Mouse (Mus musculus) heart, embryonic 10.5 days (tissue): Measurements from ENCODE around the gene Abcc2. TPM values are rescaled to one million over a fixed set of nuclear protein-coding genes. Genes with fewer than 3 reads are reported as not detected.

Experiments used
- DNase-seq: peaks from one replicate; pipeline ENCODE4 v3.0.0-alpha.2; 2017; ENCODE audit warnings: low spot score
- H3K27ac ChIP-seq: fragments of 300-500 bp; sonication (generic); 2 replicates; pipeline ENCODE4 v1.5.1; 2016; ENCODE audit warnings: mild to moderate bottlenecking
- H3K27me3 ChIP-seq: fragments of 300-500 bp; sonication (generic); 2 replicates; pipeline ENCODE4 v1.6.1; 2016; ENCODE audit warnings: mild to moderate bottlenecking; ENCODE audit not compliant: poor library complexity, insufficient read depth, severe bottlenecking
- H3K36me3 ChIP-seq: fragments of 300-500 bp; sonication (generic); 2 replicates; pipeline ENCODE4 v1.6.1; 2016; ENCODE audit warnings: mild to moderate bottlenecking, moderate library complexity
- H3K4me1 ChIP-seq: fragments of 300-500 bp; sonication (generic); 2 replicates; pipeline ENCODE4 v1.6.1; 2016; ENCODE audit warnings: mild to moderate bottlenecking
- H3K4me3 ChIP-seq: fragments of 300-500 bp; sonication (generic); 2 replicates; pipeline ENCODE4 v1.5.1; 2016; ENCODE audit warnings: mild to moderate bottlenecking, moderate library complexity
- H3K9me3 ChIP-seq: fragments of 300-500 bp; sonication (generic); 2 replicates; pipeline ENCODE4 v1.6.1; 2016; ENCODE audit warnings: mild to moderate bottlenecking, moderate library complexity
- WGBS: fragments of 180-500 bp; shearing (Covaris S2); methylation state at CpG from one replicate; pipeline ENCODE4 v1.1.7; 2016; 5-methylcytosine and 5-hydroxymethylcytosine counted together
- polyA plus RNA-seq: library from polyadenylated mRNA; unstranded; fragments of >200 nt; fragmentation: Nextera tagmentation; extraction: Ambion mirVana; gene quantifications from 2 replicates; pipeline ENCODE4 v1.2.1, GENCODE M21; 2016

Gene Abcc2
- polyA plus RNA-seq, 1 experiment from 2014 or later = 0.31 TPM

DNA sequence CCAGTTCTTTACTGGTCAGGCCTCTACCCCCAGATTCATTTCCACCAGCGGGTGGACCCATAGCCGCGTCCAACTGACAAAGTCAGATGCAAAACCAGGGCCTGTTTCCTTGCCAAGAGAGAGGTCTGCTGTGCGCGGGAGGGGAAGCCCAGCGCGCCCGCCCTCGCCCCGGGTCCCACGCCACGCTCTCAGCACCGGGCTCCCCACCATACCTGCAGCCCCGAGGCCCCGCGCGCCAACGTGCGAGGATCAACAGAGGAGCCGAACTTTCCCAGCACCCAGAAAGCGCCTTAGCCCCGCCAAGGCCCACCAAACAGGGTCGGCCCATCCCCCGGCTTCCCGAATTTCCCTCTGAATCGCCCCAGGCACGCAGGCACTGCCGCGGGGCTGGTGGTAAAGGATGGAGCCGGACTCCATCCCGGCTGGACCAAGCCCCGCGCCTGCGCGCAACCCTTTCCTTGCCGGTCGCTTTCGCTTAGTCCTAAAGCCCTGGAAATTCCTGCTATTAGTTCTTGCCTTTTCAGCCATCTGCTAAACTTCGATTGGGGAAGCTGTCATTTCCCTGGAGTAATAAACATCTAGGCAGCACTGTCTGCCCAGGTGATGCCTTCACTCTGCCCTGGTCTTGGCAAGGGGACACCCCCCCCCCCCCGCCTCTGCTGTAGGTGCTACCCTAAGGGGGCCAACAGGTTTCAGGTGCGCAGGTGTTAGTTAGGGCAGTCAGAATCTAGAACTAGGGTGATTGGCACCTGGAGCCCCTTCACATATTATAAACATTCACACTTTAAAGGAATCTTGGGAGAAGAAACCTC, 97.6 kb downstream of the Abcc2 start:
- WGBS = 1% methylated on average over 40 of the region's 41 CpGs
- H3K9me3 ChIP-seq = peaks cover 2% of the 10 kb centered on the region; the same call in 1 of the 2 replicates
- no peaks in the 10 kb centered on the region for H3K27me3 ChIP-seq
- DNase-seq = peak; percentile 91
- H3K27ac ChIP-seq = peak overlapping the region; percentile 94
- peak overlapping the region; percentile 81 for H3K4me3 ChIP-seq
- peaks cover 7% of the 10 kb centered on the region for H3K36me3 ChIP-seq
- H3K4me1 ChIP-seq = peaks cover 55% of the 10 kb centered on the region

DNA sequence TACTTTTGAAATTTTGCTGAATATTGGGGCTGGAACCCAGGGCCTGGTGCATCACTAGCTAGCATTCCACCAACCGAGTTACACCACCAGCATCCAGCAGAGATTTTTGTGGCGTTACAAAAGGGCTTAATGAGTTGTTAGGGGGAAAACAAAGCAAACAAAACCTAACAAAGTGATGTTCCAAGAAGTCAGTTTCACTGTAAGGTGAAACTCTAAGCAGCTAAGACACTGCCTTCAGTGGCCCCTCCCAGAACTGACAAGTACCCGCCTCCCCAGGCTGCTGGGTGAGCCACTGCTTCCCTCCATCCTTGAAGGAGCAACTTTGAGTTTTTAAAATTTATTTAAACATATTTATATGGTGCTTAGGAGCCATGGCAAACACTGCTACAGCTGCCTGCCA, 98.4 kb downstream of the Abcc2 start:
- Histone ChIP-seq H3K27ac (no peak overlapping the region), H3K4me1 (peaks cover 63% of the 10 kb centered on the region), H3K36me3 (0 out of 2 replicates have a peak, but pooled peaks cover 2% of the 10 kb centered on the region), H3K9me3 (peaks cover 2% of the 10 kb centered on the region; the same call in 1 of the 2 replicates), H3K27me3 (no peaks in the 10 kb centered on the region), H3K4me3 (no peak overlapping the region)
- no peak for DNase-seq
- WGBS = 16% methylated on average over 3 of the region's 3 CpGs

DNA sequence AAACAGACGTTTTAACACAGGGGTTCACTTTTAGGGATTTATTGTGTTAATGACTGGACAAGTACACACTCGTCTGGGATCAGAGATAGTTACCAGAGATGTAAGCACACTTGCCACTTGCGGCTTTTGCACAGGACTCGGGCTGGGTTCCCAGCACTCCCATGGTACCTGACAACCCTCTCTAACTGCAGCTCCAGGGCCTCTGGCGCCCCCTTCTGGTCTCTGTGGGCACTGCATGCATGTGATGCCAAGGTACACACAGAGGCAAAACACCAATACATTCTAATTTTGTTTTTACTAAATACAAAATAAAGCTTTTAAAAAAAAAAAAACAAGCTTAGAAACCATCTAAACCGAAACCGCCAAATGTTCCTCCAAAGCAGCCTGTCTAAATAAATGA, 99.6 kb downstream of the Abcc2 start:
- DNase-seq = no peak
- H3K27me3 ChIP-seq = no peaks in the 10 kb centered on the region
- H3K4me1 ChIP-seq = peaks cover 54% of the 10 kb centered on the region
- no peak overlapping the region for H3K27ac ChIP-seq
- no peak overlapping the region for H3K4me3 ChIP-seq
- 0 out of 2 replicates have a peak, but pooled peaks cover 2% of the 10 kb centered on the region for H3K36me3 ChIP-seq
- 84% methylated on average over 7 of the region's 7 CpGs for WGBS
- H3K9me3 ChIP-seq = peaks cover 2% of the 10 kb centered on the region; the same call in 1 of the 2 replicates

DNA sequence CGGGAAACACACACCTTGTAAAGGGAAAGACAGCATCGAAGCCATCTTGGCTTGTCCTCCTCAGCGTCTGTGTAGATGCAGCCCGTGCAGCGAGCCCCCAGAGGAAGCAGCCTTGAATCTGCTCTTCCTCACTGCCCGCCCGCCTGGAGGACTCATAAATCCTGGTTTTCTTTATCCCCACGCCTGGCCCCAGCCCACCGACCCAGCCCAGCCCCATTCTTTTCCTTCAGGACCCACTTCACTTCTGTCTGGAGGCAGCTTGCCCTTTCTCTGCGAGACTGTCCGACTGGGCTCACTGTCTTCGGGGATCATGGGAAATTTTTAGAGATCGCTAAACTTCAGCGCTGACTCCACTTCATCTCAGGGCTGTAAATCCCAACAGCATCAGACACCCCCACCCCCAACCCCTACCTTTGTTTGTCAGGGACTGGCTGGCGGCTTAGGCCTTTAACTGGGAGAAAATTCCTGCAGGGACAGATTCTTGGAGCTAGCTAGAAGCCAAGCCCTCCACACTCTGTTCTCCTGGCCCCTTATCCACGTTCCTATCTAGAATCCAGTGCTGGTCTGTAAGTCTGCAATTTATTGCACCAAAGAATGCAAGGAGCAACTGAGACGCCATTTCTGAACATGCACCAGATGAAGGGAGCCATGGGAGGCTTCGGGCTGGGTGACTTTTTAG, 101.0 kb downstream of the Abcc2 start:
- no peak for DNase-seq
- peaks cover 2% of the 10 kb centered on the region; the same call in 1 of the 2 replicates for H3K9me3 ChIP-seq
- H3K4me1 ChIP-seq = peaks cover 45% of the 10 kb centered on the region
- peaks cover 5% of the 10 kb centered on the region; the same call in 1 of the 2 replicates for H3K36me3 ChIP-seq
- peak overlapping the region; percentile 75 for H3K27ac ChIP-seq
- H3K4me3 ChIP-seq = peak overlapping the region; percentile 31
- no peaks in the 10 kb centered on the region for H3K27me3 ChIP-seq
- 35% methylated on average over 18 of the region's 18 CpGs for WGBS

DNA sequence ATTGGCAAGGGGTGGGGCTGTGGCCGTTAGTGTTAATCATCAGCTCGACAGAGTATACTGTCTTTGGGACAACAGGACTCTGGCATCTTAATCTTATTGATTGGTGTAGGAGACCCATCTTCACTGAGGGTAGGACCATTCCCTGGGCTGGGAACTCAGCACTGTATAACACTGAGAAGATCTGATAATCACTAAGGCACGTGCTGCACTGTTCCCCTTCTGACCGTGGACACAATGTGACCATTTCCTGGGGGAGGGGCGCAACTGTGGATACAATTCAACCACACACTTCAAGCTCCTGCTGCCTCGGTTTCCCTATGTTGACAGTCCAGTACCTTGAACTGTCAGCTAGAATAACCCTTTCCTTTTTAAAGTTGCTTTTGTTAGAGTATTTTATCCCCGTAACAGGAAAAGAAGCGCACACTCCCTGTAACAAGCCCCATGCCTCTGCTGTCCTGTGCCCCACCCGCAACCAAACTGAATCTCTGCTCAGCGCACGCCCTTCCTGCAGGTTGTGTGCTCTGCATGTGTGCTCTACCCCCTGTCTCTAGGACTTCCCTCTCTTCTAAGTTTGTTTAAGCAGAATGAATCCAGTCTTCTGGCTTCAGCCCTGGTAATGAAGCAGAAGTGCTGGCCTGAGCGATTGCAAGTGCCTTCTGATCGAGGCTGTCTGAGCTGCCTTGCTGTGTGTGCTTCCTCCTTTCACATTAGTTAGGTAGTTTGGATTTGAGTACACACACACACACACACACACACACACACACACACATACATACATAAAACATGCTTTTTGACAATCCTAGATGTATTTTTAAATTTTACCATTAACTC, 102.9 kb downstream of the Abcc2 start:
- no peak for DNase-seq
- Histone ChIP-seq H3K36me3 (peaks cover 7% of the 10 kb centered on the region; the same call in 1 of the 2 replicates), H3K27me3 (no peaks in the 10 kb centered on the region), H3K4me1 (peaks cover 34% of the 10 kb centered on the region), H3K9me3 (peaks cover 2% of the 10 kb centered on the region; the same call in 1 of the 2 replicates), H3K27ac (no peak overlapping the region), H3K4me3 (no peak overlapping the region)
- 66% methylated on average over 13 of the region's 13 CpGs for WGBS

DNA sequence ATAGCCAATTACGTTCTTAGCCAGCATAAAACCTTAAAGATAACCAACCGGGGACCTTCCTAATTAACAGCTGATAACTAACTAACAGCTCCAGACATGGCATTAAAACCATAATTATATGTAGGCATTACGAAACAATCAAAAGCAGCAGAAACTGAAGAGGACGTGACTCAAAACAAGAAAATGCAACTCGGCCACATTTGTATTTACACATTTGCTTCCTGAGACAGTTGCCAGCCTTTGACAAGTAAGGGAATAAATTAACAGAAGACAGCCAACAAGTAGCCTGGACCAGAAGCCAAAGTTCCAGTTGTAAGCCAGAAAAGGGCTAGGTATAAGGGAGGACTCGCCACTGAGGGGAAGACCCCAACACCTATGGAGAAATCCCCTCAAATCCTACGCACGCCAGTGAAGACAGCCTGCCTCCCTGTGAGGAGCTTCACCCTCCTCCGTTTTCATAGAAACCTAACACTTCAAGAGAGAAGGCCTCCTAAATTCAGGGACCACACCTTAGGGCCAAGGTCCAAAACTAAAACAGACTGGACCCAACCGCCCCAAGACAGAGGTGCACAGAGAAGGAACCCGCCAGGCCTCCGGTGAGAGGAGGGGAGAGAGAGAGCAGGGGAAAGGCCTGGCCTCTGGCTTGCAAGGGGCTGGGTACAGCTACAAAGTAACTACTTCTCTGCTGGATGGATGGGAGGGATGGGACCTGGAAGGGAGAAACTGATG, 104.5 kb downstream of the Abcc2 start:
- Histone ChIP-seq H3K36me3 (peaks cover 7% of the 10 kb centered on the region; the same call in 1 of the 2 replicates), H3K27me3 (no peaks in the 10 kb centered on the region), H3K4me1 (peaks cover 30% of the 10 kb centered on the region), H3K27ac (no peak overlapping the region), H3K4me3 (no peak overlapping the region), H3K9me3 (peaks cover 2% of the 10 kb centered on the region; the same call in 1 of the 2 replicates)
- DNase-seq = no peak
- WGBS = 75% methylated on average over 12 of the region's 12 CpGs

DNA sequence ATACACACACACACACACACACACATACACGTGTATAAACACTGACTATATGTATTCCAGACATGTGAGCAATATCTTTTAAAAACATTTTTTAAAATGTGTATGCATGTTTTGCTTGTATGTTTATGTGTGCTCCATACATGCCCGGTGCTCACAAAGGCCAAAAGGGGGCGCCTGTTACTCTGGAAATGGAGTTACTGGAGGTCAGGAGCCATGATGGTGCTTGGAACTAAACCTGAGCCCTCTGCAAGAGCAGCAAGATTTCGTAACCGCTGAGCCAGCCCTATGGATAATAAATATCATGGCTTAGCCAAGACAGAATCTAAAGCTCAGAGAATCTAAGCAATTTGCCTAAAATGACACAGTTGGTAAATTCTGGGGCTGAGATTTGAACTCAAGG, 105.2 kb downstream of the Abcc2 start:
- Histone ChIP-seq H3K36me3 (peaks cover 5% of the 10 kb centered on the region; the same call in 1 of the 2 replicates), H3K4me3 (no peak overlapping the region), H3K27ac (no peak overlapping the region), H3K27me3 (no peaks in the 10 kb centered on the region), H3K4me1 (peaks cover 30% of the 10 kb centered on the region), H3K9me3 (no peaks in the 10 kb centered on the region)
- 81% methylated on average over 5 of the region's 5 CpGs for WGBS
- no peak for DNase-seq

DNA sequence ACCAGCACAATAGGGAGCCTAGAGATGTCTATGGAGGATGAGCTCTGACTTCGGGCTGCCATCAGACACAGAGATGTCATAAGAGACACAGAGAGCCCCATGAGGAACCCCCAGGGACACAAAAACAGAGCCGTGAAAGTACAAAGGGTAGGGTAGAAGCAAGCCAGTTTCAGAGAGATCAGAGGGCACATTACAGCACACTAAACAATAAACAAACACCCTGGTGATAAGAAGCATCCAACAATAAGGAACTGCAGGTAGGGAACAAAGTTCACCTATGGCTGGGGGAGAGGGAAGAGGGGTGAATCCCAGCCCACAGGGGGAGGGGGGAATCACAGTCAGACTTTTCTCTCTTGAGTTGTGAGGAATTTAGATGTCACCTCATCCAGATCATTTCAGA, 105.7 kb downstream of the Abcc2 start:
- no peak for DNase-seq
- Histone ChIP-seq H3K27me3 (no peaks in the 10 kb centered on the region), H3K36me3 (peaks cover 5% of the 10 kb centered on the region; the same call in 1 of the 2 replicates), H3K4me1 (peaks cover 29% of the 10 kb centered on the region), H3K27ac (no peak overlapping the region), H3K4me3 (no peak overlapping the region), H3K9me3 (no peaks in the 10 kb centered on the region)
- WGBS = 72% methylated on average over 2 of the region's 2 CpGs

Other genes with a start within 250 kb of the Abcc2 start
- 0.55 and 2.4 TPM in 2 replicates for gene Nkx2-3, start 169.9 kb upstream of the Abcc2 start, polyA plus RNA-seq
- gene Slc25a28, start 107.3 kb upstream of the Abcc2 start, polyA plus RNA-seq = 9.2 and 13.7 TPM in 2 replicates
- gene Entpd7, start 92.5 kb upstream of the Abcc2 start, polyA plus RNA-seq = 7.7 and 7.9 TPM in 2 replicates
- gene Cutc, start 29.2 kb upstream of the Abcc2 start, polyA plus RNA-seq = 10.1 and 14.9 TPM in 2 replicates
- gene Cox15, start 29.2 kb upstream of the Abcc2 start, polyA plus RNA-seq = 16.0 and 17.5 TPM in 2 replicates
- gene Dnmbp, start 158.0 kb downstream of the Abcc2 start, polyA plus RNA-seq = 11.9 and 15.1 TPM in 2 replicates
- gene Cpn1, start 204.4 kb downstream of the Abcc2 start, polyA plus RNA-seq = 0.80 and 12.9 TPM in 2 replicates
- 0.11 TPM in 1 of 2 replicates, not detected in the other for gene Cyp2c23, start 247.0 kb downstream of the Abcc2 start, polyA plus RNA-seq